Mouse (Mus musculus) T-helper 2 cell (primary cell): ENCODE data around the gene Nup160.

Experiments used
- in situ Hi-C: fragments of 300-600 bp; cut with MboI, MseI; formaldehyde crosslinking; loops from one replicate; pipeline ENCODE4 v1.15.1; 2025; ENCODE audit warnings: high pct_unique_total_duplicates

The Nup160 gene

DNA sequence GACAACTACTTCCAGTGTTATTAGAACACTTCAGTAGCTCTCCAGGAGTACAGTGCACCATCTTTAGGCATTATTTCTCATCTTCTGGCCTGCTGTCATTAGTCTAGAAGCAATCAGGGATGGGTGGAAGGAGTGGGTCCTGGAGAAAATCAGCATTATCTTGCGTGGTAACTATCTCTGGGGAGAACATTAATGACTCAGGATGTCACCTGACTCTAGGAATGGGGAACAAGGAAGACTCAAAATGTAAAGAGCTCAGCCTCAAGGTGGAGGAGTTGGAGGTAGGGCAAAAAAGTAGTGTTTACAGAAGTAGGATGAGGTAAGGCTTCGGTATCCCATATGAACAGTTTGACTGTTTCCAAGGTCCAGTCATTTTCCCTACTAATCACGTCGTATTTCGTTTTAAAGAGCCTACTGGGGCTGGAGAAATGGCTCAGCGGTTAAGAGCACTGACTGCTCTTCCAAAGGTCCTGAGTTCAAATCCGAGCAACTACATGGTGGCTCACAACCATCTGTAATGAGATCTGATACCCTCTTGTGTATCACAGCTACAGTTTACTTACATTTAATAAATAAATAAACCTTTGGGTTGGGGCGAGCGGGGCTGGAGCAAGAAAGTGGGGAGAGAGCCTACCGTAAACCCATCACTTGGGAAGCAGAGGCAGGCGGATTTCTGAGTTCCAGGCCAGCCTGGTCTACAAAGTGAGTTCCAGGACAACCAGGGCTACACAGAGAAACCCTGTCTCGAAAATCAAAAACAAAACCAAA lies 67.5 kb downstream of the Nup160 start:
- in situ Hi-C loops: loop anchor here (25.0 kb wide), 1 partner anchor 1668 kb away; the partner anchor contains the start of gene Mapk8ip1

DNA sequence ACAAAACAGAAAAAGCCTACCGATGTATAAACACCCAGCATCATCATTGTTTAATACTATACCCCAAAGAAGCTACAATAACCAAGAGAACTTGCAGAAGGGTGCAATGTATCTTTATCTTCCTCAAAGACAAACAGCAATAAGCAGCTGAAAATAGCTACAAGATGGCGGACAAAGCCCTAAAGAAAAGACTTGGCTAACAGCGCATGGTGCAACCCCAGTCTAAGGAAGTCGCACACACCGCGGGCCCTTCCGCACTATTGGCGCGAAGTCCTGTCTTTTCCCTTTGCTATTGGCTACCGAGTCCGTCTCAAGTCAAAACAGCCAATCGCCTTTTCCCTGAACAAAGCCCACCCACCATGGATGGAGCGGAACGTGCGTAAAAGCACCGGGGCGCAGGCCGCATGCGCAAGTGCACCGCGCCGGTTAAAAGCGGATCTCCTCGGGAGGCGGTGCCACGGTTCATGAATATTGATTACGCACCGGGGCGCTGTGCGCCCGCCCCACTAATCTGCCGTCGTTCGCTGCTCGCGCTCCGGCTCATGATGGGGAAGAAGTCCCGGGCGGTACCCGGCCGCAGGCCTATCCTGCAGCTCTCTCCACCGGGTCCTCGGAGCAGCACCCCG lies 68.2 kb downstream of the Nup160 start, which contains the start of gene Fnbp4:
Gene Fnbp4, plus strand, starts transcription at position 318 of the 626 bp plus-strand sequence.
- in situ Hi-C loops: loop anchor here (25.0 kb wide), 1 partner anchor 1667 kb away; the partner anchor contains the start of gene Mapk8ip1

DNA sequence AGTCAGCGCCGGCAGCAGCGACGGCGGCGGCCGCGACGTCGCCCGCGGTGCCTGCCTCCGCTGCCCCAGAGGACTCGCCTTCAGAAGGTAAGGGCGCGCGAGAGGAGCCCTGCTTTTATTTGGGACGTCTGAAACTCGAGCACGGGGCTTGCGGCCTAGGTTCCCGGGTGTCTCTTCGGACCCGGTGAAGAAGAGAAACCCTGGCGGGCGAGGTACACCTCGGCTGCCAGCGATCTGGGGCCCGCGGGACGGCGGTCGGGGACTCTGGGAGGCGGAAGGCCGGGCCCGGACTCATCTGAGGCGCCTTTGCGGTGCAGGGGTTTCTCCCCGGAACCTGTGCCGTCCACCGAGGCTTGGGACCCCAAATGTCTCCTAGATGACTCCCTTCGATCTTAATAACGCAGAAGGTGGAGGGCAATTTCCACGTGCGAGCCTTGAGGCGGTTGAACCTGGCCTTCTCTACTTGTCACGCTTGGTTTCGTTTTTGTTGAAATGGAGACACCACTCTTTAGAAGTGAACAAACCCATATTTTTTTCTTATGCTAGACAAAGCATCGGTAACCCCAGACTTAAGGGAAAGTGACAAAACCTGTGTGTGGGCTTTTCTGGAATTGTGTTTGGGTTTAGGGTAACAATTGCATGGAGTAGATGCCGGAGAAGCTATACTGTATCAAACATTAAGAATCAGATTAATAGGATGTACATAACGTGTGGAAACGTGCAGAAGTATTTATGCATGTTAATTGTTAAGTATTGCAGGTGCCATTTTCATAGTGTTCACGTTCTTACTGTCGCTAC lies 68.9 kb downstream of the Nup160 start:
- in situ Hi-C loops: loop anchor here (25.0 kb wide), 1 partner anchor 1666 kb away; the partner anchor contains the start of gene Mapk8ip1

DNA sequence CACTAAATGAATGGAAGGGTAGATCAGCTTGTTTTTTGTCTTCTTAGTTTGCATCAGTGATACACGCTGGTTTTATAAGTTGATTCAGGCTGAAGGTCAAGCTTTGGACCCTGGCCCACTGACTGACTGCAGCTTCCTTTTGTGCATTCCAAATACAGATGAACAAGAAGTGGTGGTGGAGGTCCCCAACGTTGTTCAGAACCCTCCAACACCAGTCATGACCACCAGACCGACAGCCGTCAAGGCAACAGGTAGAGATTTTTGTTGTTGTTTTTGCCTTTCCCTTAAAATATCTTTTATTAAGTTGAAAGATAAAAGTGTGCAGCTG lies 69.5 kb downstream of the Nup160 start:
- in situ Hi-C loops: loop anchor here (25.0 kb wide), 1 partner anchor 1666 kb away; the partner anchor contains the start of gene Mapk8ip1

DNA sequence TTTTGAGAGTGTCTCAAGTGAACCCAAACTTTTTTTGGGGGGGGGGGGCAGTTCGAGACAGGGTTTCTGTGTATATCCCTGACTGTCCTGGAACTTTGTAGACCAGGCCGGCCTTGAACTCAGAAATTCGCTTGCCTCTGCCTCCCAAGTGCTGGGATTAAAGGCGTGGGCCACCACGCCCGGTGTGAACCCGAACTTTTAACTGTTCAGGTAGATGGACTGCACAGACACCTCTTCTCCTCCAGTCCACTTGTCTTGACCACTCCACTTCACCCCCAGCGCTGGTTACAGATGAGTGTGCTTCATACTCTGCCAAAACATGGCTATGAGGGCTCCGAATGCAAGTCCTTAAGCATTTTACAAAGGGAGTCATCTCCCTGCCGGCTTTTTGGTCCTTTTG lies 70.1 kb downstream of the Nup160 start:
- in situ Hi-C loops: loop anchor here (25.0 kb wide), 1 partner anchor 1665 kb away; the partner anchor contains the start of gene Mapk8ip1

DNA sequence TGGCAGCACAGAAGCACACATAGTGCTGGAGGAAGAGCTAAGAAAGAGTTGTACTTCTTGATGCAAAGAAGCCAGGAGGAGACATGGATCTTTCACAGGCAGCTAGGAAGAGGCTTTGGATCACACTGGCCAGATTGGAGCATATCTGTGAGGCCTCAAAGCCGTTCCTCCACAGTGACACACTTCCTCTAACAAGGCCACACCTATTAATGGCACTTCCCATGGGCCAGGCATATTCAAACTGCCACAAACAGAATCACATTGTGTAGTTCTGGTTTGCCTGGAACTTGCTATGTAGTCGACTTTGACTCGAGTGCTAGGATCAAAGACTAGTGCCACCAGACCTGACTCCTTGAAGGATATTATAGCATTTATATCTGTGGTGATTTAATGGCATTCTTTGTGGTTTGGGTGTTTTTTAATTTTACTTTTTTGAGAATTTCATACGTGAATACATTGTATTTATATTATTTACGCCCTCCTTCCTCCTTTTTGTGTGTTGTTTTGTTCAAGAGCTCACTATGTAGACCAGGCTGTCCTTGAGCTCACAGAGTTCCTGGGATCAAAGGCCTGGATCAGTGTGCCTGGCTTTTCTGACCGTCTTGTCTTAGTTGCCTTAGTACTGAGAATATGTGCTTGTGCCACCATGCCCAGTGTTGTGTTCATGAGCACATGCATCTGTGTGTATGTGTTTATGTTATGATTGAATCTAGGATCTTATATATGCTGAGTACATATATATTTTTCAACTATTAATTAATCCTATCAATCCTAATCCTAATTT lies 72.9 kb downstream of the Nup160 start:
- in situ Hi-C loops: loop anchor here (25.0 kb wide), 2 partner anchors 837 to 1662 kb away; partner anchors contain the start of gene Mapk8ip1

DNA sequence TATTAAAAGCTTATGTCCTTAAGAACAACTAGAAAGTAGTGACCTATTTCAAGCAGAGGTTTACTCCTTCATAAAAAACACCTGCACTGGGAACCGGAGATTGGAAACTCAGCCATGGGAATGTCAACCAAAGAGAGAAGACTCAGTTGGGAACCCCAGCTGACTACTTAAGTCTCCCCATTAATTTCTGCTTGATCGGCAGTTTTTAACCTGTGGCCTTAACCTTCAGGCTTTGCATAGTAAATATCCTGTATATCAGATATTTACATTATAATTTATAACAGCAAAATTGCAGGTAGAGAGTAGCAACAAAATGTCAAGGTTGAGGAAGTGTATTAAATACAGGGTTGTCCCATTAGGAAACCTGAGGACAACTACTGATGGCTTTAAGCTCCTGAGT lies 76.5 kb downstream of the Nup160 start:
- in situ Hi-C loops: loop anchor here (25.0 kb wide), 1 partner anchor 834 kb away; no protein-coding TSS in a partner anchor

DNA sequence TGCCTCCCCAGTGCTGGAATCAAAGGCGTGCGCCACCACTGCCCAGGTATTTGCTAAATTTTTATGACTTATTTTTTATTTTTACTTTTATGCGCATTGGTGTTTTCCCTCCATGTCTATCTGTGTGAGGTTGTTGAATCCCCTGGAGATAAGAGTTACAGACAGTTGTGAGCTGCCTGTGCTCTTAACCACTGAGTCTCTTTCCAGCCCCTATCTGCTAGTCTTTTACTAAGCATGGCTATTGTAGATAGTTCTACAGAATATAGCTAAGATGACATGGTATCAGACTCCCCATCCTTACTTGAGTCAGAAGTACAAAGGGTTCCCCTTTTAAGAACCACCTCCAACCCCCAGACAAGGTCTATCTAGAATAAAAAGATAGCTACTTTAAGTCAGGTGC lies 77.2 kb downstream of the Nup160 start:
- in situ Hi-C loops: loop anchor here (25.0 kb wide), 1 partner anchor 833 kb away; no protein-coding TSS in a partner anchor

DNA sequence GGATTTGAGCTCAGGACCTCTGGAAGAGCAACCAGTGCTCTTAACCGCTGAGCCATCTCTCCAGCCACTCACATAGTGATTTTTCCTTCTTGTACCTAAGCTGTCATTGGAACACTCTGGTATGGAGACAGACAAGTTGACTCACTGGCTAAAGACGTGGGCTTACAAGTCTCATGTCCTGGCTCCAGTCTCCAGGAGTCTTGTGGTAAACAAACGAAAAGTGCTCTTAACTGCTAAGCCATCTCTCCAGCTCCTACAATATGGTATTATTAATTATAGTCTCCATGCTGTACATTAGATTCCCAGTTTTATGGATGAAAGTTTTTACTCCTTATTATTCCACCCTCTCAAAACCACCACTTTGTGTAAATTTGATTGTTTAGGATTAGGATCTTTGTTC lies 88.1 kb downstream of the Nup160 start:
- in situ Hi-C loops: loop anchor here (25.0 kb wide), 1 partner anchor 822 kb away; no protein-coding TSS in a partner anchor

DNA sequence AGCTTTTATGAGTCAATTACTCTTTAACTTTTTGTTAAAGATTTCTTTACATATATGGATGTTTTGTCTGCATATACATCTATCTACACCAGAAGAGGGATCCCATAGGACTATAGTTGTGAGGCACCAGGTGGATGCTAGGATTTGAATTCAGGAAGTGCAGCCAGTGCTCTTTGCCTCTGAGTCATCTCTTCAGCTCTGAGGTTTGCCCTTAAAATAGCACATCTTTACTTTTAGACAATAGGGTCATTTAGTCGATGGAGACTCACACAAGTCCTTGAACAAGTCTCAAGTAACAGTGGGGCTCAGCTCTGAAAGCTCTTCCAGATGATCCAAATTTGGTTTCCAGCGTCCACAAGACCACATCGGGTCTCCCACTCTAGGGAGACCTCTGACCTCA lies 104.3 kb downstream of the Nup160 start:
- in situ Hi-C loops: no loop called here

DNA sequence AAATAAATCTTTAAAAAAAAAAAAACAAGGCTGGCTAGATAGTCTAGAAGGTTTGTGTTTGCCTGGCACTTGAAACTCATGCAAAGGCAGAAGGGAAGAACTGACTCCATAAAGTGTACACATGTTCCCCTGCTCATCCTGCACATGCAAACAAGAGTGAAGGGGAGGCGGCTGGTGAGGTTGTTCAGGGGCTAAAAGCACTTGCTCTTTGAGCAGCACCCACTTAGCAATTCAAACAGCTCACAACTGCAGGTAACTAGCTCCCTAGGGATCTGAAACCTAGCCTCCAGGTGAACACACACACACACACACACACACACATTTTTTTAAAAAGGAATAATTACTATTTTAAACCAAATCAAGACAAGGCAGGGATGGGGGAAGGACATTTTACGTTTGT lies 104.9 kb downstream of the Nup160 start:
- in situ Hi-C loops: no loop called here

DNA sequence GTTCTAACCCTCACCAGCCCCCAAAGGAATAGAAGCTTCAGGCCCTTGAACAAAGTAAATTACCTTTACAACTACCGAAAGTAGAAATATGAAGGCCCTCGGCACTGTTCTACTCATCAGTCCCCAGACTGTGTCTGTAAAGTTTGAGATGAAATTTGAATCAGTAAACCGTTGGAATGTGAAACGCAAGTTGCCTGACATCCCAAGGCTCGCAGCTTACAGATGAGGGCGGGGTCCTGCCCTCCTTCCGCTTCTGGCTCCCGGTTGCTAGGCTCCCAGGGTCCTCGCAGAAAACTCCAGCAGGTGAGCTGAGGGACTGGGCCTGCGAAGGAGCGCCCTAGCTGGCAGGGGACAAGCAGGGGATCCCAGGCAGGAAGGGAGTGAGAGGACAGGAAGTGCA lies 105.4 kb downstream of the Nup160 start, which contains the start of gene Agbl2:
Gene Agbl2, plus strand, starts transcription at position 270 of the 400 bp plus-strand sequence.
- in situ Hi-C loops: no loop called here

DNA sequence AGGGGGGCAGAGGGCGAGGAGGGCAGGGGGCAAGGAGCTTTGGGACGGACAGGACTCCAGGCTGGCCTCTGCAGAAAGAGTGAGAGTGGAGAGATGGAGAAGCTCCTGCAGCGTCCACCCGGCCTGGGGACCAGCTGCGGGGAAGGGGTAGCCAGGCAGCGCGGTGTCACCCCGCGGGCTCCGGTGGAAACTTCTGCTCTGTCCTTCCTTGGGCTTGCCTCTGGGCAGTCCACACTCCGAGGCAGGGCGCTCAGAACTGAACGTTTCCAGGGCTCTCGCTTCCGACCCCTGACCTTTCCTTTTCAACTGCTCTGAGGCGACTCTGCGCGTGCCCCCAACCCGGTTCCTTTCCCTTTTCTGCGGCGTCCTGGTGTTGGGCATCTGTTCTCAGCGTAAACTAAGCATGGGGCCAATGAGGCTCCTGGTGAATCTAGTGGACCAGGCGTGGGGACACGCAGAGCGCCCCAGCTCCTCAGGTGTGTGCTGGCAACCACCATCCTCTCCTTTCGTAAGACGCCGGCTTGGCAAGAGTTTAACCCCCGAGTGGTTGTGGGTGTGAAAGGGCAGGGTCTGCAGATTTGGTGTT lies 106.0 kb downstream of the Nup160 start:
- in situ Hi-C loops: no loop called here
